Mouse (Mus musculus): ENCODE data around the gene Apc2. TPM values are rescaled to one million over a fixed set of nuclear protein-coding genes. Genes with fewer than 3 reads are reported as not detected.

Apc2 gene
- polyA plus RNA-seq, 1 experiment from 2014 or later, result 2.4 TPM

DNA sequence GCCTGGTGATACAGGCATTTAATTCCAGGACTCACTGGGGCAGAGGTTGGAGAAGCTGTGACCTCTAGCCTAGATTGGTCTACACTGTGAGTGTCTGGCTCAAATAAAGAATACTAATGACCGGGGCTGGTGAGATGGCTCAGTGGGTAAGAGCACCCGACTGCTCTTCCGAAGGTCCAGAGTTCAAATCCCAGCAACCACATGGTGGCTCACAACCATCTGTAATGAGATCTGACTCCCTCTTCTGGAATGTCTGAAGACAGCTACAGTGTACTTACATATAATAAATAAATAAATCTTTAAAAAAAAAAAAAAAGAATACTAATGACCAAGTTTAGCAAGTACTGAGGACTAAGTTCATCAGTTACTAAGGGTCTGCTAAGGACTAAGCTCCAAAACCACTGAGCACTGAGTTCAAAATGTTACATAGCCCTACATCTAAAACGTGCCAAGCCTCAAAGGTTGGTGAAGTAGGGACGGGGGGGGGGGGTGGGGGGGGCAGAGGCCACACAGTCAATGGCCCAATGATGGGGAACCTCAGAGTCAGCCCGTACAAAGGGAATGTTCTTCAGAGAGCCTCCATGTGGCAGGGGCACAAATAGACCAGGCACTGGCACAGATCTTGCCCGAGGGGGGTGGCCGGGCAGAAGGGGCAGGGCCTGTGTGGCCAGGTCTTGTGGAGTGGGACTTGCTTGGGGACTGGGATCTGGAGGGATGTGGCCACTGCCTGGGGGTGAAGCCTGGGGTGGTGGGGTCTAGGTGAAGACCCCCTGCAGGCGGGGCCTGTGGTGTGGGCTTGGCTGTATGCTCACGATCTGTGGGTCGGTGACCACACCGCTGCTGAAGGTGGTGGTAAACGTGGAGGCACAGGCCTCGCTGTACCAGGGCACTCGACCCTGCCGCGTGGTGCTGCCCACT is 28.6 kb downstream of the Apc2 start:
- Histone ChIP-seq H3K27ac (0 out of 2 replicates have a peak overlapping the region, but pooled peaks have one; percentile 52), H3K4me2 (peak overlapping the region; percentile 92), H3K4me3 (replicated peaks) (peak overlapping the region; percentile 58), H3K36me3 (no peaks in the 10 kb centered on the region), H3K9ac (no peak overlapping the region), H3K4me1 (peaks cover 51% of the 10 kb centered on the region), H3K27me3 (no peaks in the 10 kb centered on the region), H3K9me3 (replicated peaks) (no peaks in the 10 kb centered on the region)
- WGBS, result 76% methylated on average over 17 of the region's 17 CpGs
- no peak for ATAC-seq (replicated peaks; ENCODE audit: low FRiP score)

- no peak overlapping the region for H3K27ac ChIP-seq
- H3K4me3 ChIP-seq (replicated peaks), result no peak overlapping the region
- 81% methylated on average over 21 of the region's 21 CpGs for WGBS
- peaks cover 52% of the 10 kb centered on the region for H3K4me1 ChIP-seq
- H3K4me2 ChIP-seq, result no peak overlapping the region
- no peak overlapping the region for H3K9ac ChIP-seq
- no peaks in the 10 kb centered on the region for H3K9me3 ChIP-seq (replicated peaks)
- no peaks in the 10 kb centered on the region for H3K36me3 ChIP-seq
- no peaks in the 10 kb centered on the region for H3K27me3 ChIP-seq
- no peak for ATAC-seq (replicated peaks; ENCODE audit: low FRiP score)
These were observed 29.3 kb downstream of the Apc2 start for GRCm38 (mm10) chr10:80325045-80325444.

DNA sequence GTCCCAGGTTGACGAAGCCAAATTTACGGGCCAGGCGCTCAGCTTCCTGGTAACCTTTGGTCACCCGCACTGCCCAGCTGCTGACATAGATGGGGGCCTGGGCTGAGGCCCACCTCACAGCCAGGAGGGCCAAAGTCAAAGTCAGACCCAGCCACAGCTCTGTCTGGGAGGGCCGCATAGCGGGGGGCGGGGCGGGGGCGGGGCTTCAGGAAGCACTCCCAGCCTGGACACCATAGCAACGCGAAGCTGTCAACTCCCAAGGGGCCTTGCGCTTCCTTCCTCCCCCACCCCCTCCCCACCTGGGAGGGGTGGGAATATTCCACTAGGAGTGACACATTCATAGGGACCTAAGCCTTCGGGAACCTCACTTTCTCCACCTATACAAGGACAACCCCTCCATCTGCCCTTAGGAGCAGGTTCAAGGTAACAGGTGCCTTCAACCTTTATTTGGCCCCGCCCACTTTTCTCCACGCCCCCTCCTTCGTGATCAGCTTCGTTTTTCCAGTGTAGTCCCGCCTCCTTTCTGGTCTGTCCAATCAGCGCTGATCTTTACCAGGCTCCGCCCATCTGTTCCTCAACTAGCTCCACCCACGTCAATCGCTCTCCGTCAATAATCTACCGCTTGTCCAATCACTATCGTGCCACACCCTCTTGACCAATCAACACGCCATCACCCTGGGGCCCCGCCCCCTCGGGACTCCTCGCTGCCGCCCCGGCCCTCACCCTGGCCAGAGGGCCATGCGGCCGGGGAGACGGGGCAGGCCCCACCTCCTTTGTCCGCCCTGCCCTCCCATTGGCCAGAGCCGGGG is 33.7 kb downstream of the Apc2 start, which contains the start of the genes Pcsk4 and Reep6:
Gene Pcsk4, minus strand, starts transcription at position 226 of the 809 bp plus-strand sequence.
Gene Reep6, plus strand, starts transcription at position 681 of the 809 bp plus-strand sequence.
- peak within 1 kb of the TSS; percentile 89 for H3K4me2 ChIP-seq
- H3K4me1 ChIP-seq, result peaks cover 31% of the 10 kb centered on the region
- no peaks in the 10 kb centered on the region for H3K9me3 ChIP-seq (replicated peaks)
- WGBS, result 4% methylated on average over 36 of the region's 36 CpGs
- H3K4me3 ChIP-seq (replicated peaks), result peak within 1 kb of the TSS; percentile 54
- H3K9ac ChIP-seq, result peak within 1 kb of the TSS; percentile 47
- H3K27ac ChIP-seq, result peak within 1 kb of the TSS; percentile 29
- peaks cover 24% of the 10 kb centered on the region for H3K27me3 ChIP-seq
- peak; percentile 95 for ATAC-seq (replicated peaks; ENCODE audit: low FRiP score)
- no peaks in the 10 kb centered on the region for H3K36me3 ChIP-seq

DNA sequence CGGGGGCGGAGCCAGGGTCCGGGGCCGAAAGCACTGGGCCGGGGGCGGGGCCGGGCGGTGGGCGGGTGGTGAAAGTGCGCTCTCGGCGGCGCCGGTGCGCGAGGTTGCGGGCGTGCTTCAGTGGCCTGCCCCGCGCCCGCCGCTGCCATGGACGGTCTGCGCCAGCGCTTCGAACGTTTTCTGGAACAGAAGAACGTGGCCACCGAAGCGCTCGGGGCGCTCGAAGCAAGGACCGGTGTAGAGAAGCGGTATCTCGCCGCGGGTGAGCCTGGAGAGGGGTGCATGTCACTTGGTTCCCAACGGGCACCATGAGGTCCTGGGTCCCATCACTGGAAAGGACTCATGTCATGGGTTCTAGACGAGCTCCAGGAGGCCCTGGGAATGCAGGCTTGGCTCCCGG is 34.3 kb downstream of the Apc2 start:
- Histone ChIP-seq H3K9me3 (replicated peaks) (no peaks in the 10 kb centered on the region), H3K9ac (peak overlapping the region; percentile 47), H3K27ac (no peak overlapping the region), H3K4me3 (replicated peaks) (peak overlapping the region; percentile 54), H3K36me3 (no peaks in the 10 kb centered on the region), H3K4me2 (peak overlapping the region; percentile 89), H3K27me3 (peaks cover 24% of the 10 kb centered on the region), H3K4me1 (peaks cover 28% of the 10 kb centered on the region)
- WGBS, result 1% methylated on average over 41 of the region's 41 CpGs
- no peak for ATAC-seq (replicated peaks; ENCODE audit: low FRiP score)

DNA sequence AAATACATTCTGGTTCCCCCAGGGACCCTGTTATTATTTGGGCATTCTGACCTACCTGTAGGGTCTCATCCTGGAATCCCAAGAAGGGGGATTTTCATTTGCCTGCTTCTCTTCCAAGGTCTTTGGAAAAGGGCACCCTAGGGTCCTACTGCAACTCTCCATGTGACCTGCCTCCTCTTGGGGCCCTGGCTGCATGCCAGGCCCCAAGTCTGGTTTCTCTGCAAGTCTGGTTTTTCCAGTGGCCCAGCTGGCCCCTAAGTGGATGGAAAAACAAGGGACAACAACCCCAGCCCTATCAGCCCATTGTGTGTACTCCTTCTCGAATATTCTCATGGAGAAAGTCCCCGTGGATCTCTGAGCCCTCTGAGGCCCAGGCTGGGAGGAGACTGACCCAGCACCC is 35.1 kb downstream of the Apc2 start:
- WGBS, result 73% methylated on average over 2 of the region's 2 CpGs
- Histone ChIP-seq H3K36me3 (no peaks in the 10 kb centered on the region), H3K9ac (no peak overlapping the region; the same call in 1 of the 2 replicates), H3K4me2 (peak overlapping the region; percentile 89), H3K27me3 (peaks cover 24% of the 10 kb centered on the region), H3K9me3 (replicated peaks) (no peaks in the 10 kb centered on the region), H3K4me1 (peaks cover 26% of the 10 kb centered on the region), H3K27ac (no peak overlapping the region), H3K4me3 (replicated peaks) (peak overlapping the region; percentile 54; the same call in 1 of the 2 replicates)
- ATAC-seq (replicated peaks; ENCODE audit: low FRiP score), result no peak

DNA sequence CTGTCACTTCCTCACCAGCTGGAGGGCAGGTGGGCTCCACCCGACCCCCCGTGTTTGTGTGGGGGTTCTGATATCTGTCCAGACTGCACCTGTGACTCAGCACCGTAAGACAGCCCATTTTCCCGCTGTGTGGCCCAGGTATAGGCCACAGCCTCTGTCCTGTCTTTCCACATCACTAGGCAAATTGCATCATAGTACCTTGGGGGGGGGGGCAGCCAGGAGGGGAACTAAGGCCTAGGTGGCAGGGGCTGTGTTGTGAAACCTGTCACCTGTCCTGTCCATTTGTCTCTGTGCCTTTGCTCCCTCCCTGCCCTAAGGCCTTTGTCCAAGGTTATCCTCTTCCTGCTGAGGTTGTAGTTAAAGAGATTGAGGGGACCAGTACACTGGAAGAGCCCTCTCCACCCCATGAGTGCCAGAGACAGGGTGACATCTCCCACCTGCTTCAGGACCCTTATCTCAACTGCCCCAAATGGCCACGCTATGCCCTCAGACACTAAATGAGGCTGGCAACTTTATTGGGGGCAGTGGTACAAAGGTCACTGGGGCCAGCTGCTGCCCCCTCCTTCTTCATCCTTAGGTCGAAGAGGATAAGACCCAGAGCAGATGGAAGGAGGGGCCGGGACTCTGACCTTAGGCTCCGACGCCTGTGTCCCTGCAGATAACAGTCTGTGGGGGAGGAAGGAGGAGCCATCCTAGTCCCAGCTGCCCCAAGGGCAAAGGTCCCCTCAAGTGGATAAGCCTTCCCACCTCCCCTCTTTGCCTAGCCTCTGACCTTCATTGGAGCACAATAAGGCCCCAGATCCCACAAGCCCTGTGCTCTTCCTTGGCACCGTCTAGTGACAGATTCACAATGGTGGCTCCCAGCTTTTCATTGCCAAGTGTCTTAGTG is 36.1 kb downstream of the Apc2 start:
- Histone ChIP-seq H3K4me3 (replicated peaks) (no peak overlapping the region), H3K27me3 (peaks cover 24% of the 10 kb centered on the region), H3K4me2 (no peak overlapping the region), H3K27ac (no peak overlapping the region), H3K36me3 (no peaks in the 10 kb centered on the region), H3K9me3 (replicated peaks) (no peaks in the 10 kb centered on the region), H3K9ac (no peak overlapping the region), H3K4me1 (peaks cover 26% of the 10 kb centered on the region)
- WGBS, result 58% methylated on average over 10 of the region's 10 CpGs
- no peak for ATAC-seq (replicated peaks; ENCODE audit: low FRiP score)

DNA sequence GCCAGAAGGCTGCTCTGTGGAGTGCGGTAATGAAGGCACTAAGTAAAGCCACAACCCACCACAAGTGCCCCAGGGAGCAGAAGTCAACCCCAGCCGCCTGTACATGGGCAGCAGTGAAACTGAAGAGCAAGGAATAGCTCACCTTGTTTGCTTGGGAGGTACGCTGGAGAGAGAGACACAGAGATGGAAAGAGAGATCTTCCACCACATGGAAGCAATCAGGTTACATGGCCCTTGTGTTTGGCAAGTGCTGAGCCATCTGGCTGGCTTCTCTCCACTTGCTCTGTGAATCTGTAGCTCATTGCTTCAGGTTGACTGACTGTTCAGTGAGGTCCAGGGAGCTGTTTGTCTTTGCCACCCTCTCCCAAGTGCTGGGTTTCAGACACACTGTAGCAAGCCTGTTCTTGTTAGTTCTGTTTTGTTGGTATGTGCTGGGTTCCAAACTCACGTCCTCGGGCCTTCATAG is 36.8 kb downstream of the Apc2 start:
- Histone ChIP-seq H3K27ac (no peak overlapping the region), H3K9me3 (replicated peaks) (no peaks in the 10 kb centered on the region), H3K4me1 (peaks cover 26% of the 10 kb centered on the region), H3K9ac (no peak overlapping the region), H3K36me3 (no peaks in the 10 kb centered on the region), H3K4me3 (replicated peaks) (no peak overlapping the region), H3K27me3 (peaks cover 24% of the 10 kb centered on the region), H3K4me2 (no peak overlapping the region)
- no peak for ATAC-seq (replicated peaks; ENCODE audit: low FRiP score)
- WGBS, result 82% methylated on average over 5 of the region's 5 CpGs

GRCm38 (mm10) chr10:80336263-80336662 is 40.5 kb downstream of the Apc2 start:
- Histone ChIP-seq H3K36me3 (no peaks in the 10 kb centered on the region), H3K9ac (no peak overlapping the region), H3K4me2 (no peak overlapping the region), H3K4me1 (peaks cover 10% of the 10 kb centered on the region), H3K4me3 (replicated peaks) (no peak overlapping the region), H3K27me3 (peaks cover 35% of the 10 kb centered on the region), H3K27ac (no peak overlapping the region), H3K9me3 (replicated peaks) (no peaks in the 10 kb centered on the region)
- no peak for ATAC-seq (replicated peaks; ENCODE audit: low FRiP score)
- WGBS, result 83% methylated on average over 12 of the region's 12 CpGs

DNA sequence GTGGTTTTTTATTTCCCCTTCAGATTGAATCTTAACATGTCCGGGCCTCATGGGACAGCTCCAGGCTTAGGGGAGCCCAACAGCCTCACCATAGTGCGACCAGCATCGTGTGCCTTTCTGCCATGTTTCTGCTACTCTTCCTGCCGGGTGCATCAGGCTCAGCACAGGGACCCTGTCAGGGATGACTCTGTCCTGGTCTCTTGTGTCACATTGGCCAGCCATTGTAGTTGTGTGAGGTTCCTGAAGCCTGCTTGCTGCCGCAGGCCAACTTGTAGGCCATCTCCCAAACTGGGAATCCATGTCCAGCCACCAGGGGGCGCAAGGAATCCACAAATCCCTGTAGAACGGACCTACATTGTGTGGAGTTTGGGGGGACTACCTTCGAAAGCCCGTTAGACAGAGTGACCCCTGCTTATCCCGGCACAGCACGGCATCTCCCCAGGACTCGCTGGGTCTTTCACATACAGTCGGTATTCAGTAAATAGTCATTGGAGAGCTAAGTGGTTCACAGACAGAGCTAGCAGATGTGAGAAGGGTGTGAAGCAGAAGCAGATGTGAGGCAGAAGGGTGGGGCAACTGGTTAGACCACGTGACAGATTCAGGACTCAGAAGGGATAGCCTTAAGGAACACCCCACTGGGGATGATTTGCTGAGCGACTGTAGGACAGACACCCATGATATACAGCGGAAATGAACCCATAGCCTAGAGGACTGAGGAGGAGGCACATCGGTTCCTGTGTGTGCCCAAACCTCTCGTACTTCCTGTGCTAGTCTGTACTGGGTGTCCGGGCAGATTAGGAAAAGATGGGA is 44.4 kb downstream of the Apc2 start:
- H3K4me3 ChIP-seq (replicated peaks), result peak overlapping the region; percentile 10
- H3K27me3 ChIP-seq, result peaks cover 58% of the 10 kb centered on the region
- no peak overlapping the region for H3K27ac ChIP-seq
- H3K4me1 ChIP-seq, result peaks cover 48% of the 10 kb centered on the region
- no peaks in the 10 kb centered on the region for H3K9me3 ChIP-seq (replicated peaks)
- no peaks in the 10 kb centered on the region for H3K36me3 ChIP-seq
- WGBS, result 20% methylated on average over 19 of the region's 19 CpGs
- no peak for ATAC-seq (replicated peaks; ENCODE audit: low FRiP score)
- no peak overlapping the region for H3K9ac ChIP-seq
- H3K4me2 ChIP-seq, result peak overlapping the region; percentile 25; the same call in 1 of the 2 replicates

GRCm38 (mm10) chr10:80341026-80341425 is 45.2 kb downstream of the Apc2 start:
- ATAC-seq (replicated peaks; ENCODE audit: low FRiP score), result no peak
- Histone ChIP-seq H3K4me2 (no peak overlapping the region), H3K9ac (no peak overlapping the region), H3K36me3 (no peaks in the 10 kb centered on the region), H3K4me1 (peaks cover 52% of the 10 kb centered on the region), H3K9me3 (replicated peaks) (no peaks in the 10 kb centered on the region), H3K27ac (no peak overlapping the region), H3K4me3 (replicated peaks) (no peak overlapping the region), H3K27me3 (peaks cover 67% of the 10 kb centered on the region)
- 15% methylated on average over 21 of the region's 21 CpGs for WGBS

Measured in kidney, embryonic 15.5 days (tissue).